Mouse (Mus musculus) kidney, adult 2 months (tissue): ENCODE results near the gene A130010J15Rik.

Experiments used
- CTCF ChIP-seq: fragments of 200-500 bp; conservative IDR thresholded peaks from 2 replicates; pipeline ENCODE4 v1.5.1; 2011; ENCODE audit warnings: low read depth, mild to moderate bottlenecking, control low read depth, low read length, moderate library complexity, mixed read lengths; ENCODE audit not compliant: insufficient read depth, insufficient read length
- POLR2A ChIP-seq: fragments of 200-500 bp; IDR thresholded peaks from one replicate; pipeline ENCODE4 v1.6.1; 2011; ENCODE audit warnings: low read depth, low read length, control low read depth

DNA sequence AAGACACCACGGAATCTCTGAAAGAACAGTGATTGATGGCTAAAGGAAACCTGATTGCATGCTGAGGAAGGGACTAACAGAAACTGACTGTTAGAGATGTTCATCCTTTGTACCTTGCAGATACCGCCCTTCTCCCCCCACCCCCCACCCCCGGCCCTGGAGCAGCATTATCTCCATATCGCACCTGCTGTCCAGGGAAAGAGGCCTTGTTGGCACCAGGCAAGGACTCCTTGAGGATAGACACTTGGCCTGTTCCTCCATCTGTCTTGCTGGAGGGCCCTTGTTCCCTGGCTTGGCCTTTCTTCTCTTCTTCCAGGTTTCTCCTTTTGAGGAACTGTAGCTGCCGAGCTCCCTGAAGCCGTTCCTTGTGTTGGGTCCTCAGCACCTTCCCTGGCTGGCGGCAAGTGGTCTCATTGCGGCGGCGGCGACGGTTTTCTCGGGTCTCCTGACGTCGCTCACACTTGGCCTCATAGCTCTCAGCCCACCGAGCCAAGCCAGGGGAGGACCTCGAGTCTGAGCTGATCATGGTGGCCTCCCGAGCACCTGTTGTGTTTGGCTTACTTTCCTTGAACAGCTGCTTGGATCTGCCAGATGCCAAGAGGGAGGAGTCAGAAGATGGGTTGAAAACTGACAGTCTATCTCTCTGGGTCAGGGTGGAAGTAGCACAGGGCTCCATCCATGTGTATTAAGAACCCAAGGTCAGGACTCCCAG is 29.8 kb downstream of the A130010J15Rik start:
- TF ChIP-seq CTCF (no peak), POLR2A (no peak)
